Mouse (Mus musculus): Measurements from ENCODE around the gene Tnfrsf4. TPM values are rescaled to one million over a fixed set of nuclear protein-coding genes. Genes with fewer than 3 reads are reported as not detected.

Gene Tnfrsf4
- 0.21 and 0.34 TPM in 2 replicates for polyA plus RNA-seq (2014; fragmentation: Nextera tagmentation; extraction: Ambion mirVana)

DNA sequence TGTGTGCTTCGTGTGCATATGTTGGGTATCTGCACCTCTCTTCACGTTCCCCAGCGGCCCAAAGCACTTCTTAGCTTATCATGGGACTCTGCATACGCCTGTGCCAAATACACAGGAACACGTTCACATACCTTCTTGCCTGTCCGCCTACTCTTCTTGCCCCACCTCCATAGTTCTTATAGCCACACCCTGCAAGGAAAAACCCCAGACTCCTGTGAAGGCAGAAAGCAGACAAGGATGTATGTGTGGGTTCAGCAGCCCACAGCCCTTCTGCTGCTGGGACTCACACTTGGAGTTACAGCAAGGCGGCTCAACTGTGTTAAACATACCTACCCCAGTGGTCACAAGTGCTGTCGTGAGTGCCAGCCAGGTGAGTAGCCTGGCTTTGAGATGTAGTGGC is at the start of gene Tnfrsf4:
Gene Tnfrsf4 (plus strand): TSS at position 207 of the 400 bp plus-strand sequence.
- H3K4me3 ChIP-seq (ENCODE audit: low read depth, low read length): no peak within 1 kb of the TSS
- no peak within 1 kb of the TSS for H3K27ac ChIP-seq (replicated peaks; ENCODE audit: low read depth, low read length)
- 88% methylated on average over 8 of the region's 8 CpGs for WGBS
- no peaks in the 10 kb centered on the region for H3K4me1 ChIP-seq (ENCODE audit: control insufficient read depth, insufficient read depth, low read length)
- H3K27me3 ChIP-seq (ENCODE audit: control insufficient read depth, insufficient read depth, low read length): no peaks in the 10 kb centered on the region
- ATAC-seq (replicated peaks; ENCODE audit: insufficient number of reproducible peaks, low FRiP score, low TSS enrichment, low read depth): no peak
- H3K36me3 ChIP-seq (replicated peaks; ENCODE audit: control insufficient read depth, insufficient read depth, low read depth, low read length): peaks cover 6% of the 10 kb centered on the region
- no peak within 1 kb of the TSS for H3K4me2 ChIP-seq (ENCODE audit: low read depth, low read length)
- no peak within 1 kb of the TSS for H3K9ac ChIP-seq (replicated peaks; ENCODE audit: low read length)
- no peak for DNase-seq (ENCODE audit: low spot score)
- no peaks in the 10 kb centered on the region for H3K9me3 ChIP-seq (replicated peaks; ENCODE audit: control insufficient read depth, low read length)

DNA sequence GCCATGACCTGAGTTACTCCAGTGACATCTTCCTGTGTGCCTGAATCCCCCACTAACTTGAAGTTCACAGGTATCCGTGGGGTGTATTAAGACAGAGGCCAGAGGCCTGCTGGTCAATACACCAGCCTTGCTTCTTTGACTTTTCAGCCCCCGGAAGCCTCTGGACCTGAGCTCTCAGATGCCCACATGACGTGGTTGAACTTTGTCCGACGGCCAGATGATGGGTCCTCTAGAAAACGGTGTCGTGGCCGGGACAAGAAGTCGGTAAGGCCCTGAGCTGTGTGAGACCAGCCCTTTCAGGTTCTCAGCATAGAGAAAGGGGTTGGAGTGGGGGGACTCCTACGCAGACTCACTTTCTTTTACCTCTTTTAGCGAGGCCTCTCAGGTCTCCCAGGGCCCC is 49.2 kb upstream of the Tnfrsf4 start:
- Histone ChIP-seq H3K27me3 (ENCODE audit: control insufficient read depth, insufficient read depth, low read length) (no peaks in the 10 kb centered on the region), H3K4me2 (ENCODE audit: low read depth, low read length) (no peak overlapping the region), H3K4me3 (ENCODE audit: low read depth, low read length) (no peak overlapping the region), H3K4me1 (ENCODE audit: control insufficient read depth, insufficient read depth, low read length) (no peaks in the 10 kb centered on the region), H3K9me3 (replicated peaks; ENCODE audit: control insufficient read depth, low read length) (no peaks in the 10 kb centered on the region), H3K27ac (replicated peaks; ENCODE audit: low read depth, low read length) (no peak overlapping the region), H3K9ac (replicated peaks; ENCODE audit: low read length) (no peak overlapping the region), H3K36me3 (replicated peaks; ENCODE audit: control insufficient read depth, insufficient read depth, low read depth, low read length) (peaks cover 3% of the 10 kb centered on the region; the same call in 1 of the 2 replicates)
- ATAC-seq (replicated peaks; ENCODE audit: insufficient number of reproducible peaks, low FRiP score, low TSS enrichment, low read depth) (no peak), DNase-seq (ENCODE audit: low spot score) (no peak)
- WGBS: 89% methylated on average over 11 of the region's 11 CpGs

- Histone ChIP-seq H3K4me1 (ENCODE audit: control insufficient read depth, insufficient read depth, low read length) (no peaks in the 10 kb centered on the region), H3K4me2 (ENCODE audit: low read depth, low read length) (no peak overlapping the region), H3K4me3 (ENCODE audit: low read depth, low read length) (no peak overlapping the region), H3K9ac (replicated peaks; ENCODE audit: low read length) (no peak overlapping the region), H3K27ac (replicated peaks; ENCODE audit: low read depth, low read length) (no peak overlapping the region), H3K36me3 (replicated peaks; ENCODE audit: control insufficient read depth, insufficient read depth, low read depth, low read length) (no peaks in the 10 kb centered on the region; the same call in 1 of the 2 replicates), H3K9me3 (replicated peaks; ENCODE audit: control insufficient read depth, low read length) (no peaks in the 10 kb centered on the region), H3K27me3 (ENCODE audit: control insufficient read depth, insufficient read depth, low read length) (no peaks in the 10 kb centered on the region)
- ATAC-seq (replicated peaks; ENCODE audit: insufficient number of reproducible peaks, low FRiP score, low TSS enrichment, low read depth): no peak
- DNase-seq (ENCODE audit: low spot score): no peak
- 84% methylated on average over 13 of the region's 13 CpGs for WGBS
Measured at GRCm38 (mm10) chr4:155969043-155969653, 44.5 kb upstream of the Tnfrsf4 start.

DNA sequence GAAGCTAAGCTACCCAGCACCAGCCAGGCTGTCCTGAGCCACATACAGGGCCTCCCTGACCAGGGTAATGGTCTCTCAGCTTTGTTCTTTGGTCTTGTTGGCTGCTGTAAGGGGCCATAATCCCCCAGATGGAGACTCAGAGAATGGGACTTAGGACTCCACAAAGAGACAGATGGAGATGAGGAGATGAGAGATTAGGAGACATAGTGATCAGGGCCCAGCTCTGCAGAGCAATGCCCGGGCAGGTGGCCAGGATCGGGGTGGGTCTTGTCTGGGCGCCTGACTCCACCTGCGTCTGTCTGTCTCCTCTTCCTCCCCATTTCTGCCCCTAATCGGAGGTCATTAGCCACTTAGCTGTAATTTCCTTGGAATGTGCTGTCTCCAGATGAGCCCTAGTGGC is 43.4 kb upstream of the Tnfrsf4 start:
- Histone ChIP-seq H3K4me1 (ENCODE audit: control insufficient read depth, insufficient read depth, low read length) (no peaks in the 10 kb centered on the region), H3K27me3 (ENCODE audit: control insufficient read depth, insufficient read depth, low read length) (no peaks in the 10 kb centered on the region), H3K9ac (replicated peaks; ENCODE audit: low read length) (no peak overlapping the region), H3K9me3 (replicated peaks; ENCODE audit: control insufficient read depth, low read length) (no peaks in the 10 kb centered on the region), H3K36me3 (replicated peaks; ENCODE audit: control insufficient read depth, insufficient read depth, low read depth, low read length) (no peaks in the 10 kb centered on the region; the same call in 1 of the 2 replicates), H3K4me3 (ENCODE audit: low read depth, low read length) (no peak overlapping the region), H3K4me2 (ENCODE audit: low read depth, low read length) (no peak overlapping the region), H3K27ac (replicated peaks; ENCODE audit: low read depth, low read length) (no peak overlapping the region)
- WGBS: 68% methylated on average over 5 of the region's 5 CpGs
- no peak for ATAC-seq (replicated peaks; ENCODE audit: insufficient number of reproducible peaks, low FRiP score, low TSS enrichment, low read depth)
- DNase-seq (ENCODE audit: low spot score): no peak

GRCm38 (mm10) chr4:155972651-155973050 is 41.0 kb upstream of the Tnfrsf4 start:
- 43% methylated on average over 6 of the region's 6 CpGs for WGBS
- no peaks in the 10 kb centered on the region for H3K9me3 ChIP-seq (replicated peaks; ENCODE audit: control insufficient read depth, low read length)
- no peak overlapping the region for H3K4me2 ChIP-seq (ENCODE audit: low read depth, low read length)
- H3K27ac ChIP-seq (replicated peaks; ENCODE audit: low read depth, low read length): no peak overlapping the region
- no peak overlapping the region for H3K9ac ChIP-seq (replicated peaks; ENCODE audit: low read length)
- H3K27me3 ChIP-seq (ENCODE audit: control insufficient read depth, insufficient read depth, low read length): no peaks in the 10 kb centered on the region
- H3K4me3 ChIP-seq (ENCODE audit: low read depth, low read length): no peak overlapping the region
- H3K4me1 ChIP-seq (ENCODE audit: control insufficient read depth, insufficient read depth, low read length): no peaks in the 10 kb centered on the region
- ATAC-seq (replicated peaks; ENCODE audit: insufficient number of reproducible peaks, low FRiP score, low TSS enrichment, low read depth) (no peak), DNase-seq (ENCODE audit: low spot score) (no peak)
- no peaks in the 10 kb centered on the region for H3K36me3 ChIP-seq (replicated peaks; ENCODE audit: control insufficient read depth, insufficient read depth, low read depth, low read length)

GRCm38 (mm10) chr4:155973239-155973638 is 40.4 kb upstream of the Tnfrsf4 start:
- Histone ChIP-seq H3K4me3 (ENCODE audit: low read depth, low read length) (no peak overlapping the region), H3K9ac (replicated peaks; ENCODE audit: low read length) (no peak overlapping the region), H3K27ac (replicated peaks; ENCODE audit: low read depth, low read length) (no peak overlapping the region), H3K4me1 (ENCODE audit: control insufficient read depth, insufficient read depth, low read length) (no peaks in the 10 kb centered on the region), H3K9me3 (replicated peaks; ENCODE audit: control insufficient read depth, low read length) (no peaks in the 10 kb centered on the region), H3K36me3 (replicated peaks; ENCODE audit: control insufficient read depth, insufficient read depth, low read depth, low read length) (no peaks in the 10 kb centered on the region), H3K4me2 (ENCODE audit: low read depth, low read length) (no peak overlapping the region), H3K27me3 (ENCODE audit: control insufficient read depth, insufficient read depth, low read length) (no peaks in the 10 kb centered on the region)
- no peak for DNase-seq (ENCODE audit: low spot score)
- ATAC-seq (replicated peaks; ENCODE audit: insufficient number of reproducible peaks, low FRiP score, low TSS enrichment, low read depth): no peak
- 79% methylated on average over 2 of the region's 2 CpGs for WGBS

GRCm38 (mm10) chr4:155981436-155982082 is 32.1 kb upstream of the Tnfrsf4 start:
- 76% methylated on average over 11 of the region's 12 CpGs for WGBS

GRCm38 (mm10) chr4:155983788-155984187 is 29.9 kb upstream of the Tnfrsf4 start:
- H3K27me3 ChIP-seq (ENCODE audit: control insufficient read depth, insufficient read depth, low read length): no peaks in the 10 kb centered on the region
- no peak overlapping the region for H3K9ac ChIP-seq (replicated peaks; ENCODE audit: low read length)
- H3K4me2 ChIP-seq (ENCODE audit: low read depth, low read length): no peak overlapping the region
- H3K4me1 ChIP-seq (ENCODE audit: control insufficient read depth, insufficient read depth, low read length): no peaks in the 10 kb centered on the region
- H3K4me3 ChIP-seq (ENCODE audit: low read depth, low read length): no peak overlapping the region
- H3K9me3 ChIP-seq (replicated peaks; ENCODE audit: control insufficient read depth, low read length): no peaks in the 10 kb centered on the region
- DNase-seq (ENCODE audit: low spot score) (no peak), ATAC-seq (replicated peaks; ENCODE audit: insufficient number of reproducible peaks, low FRiP score, low TSS enrichment, low read depth) (no peak)
- no peak overlapping the region for H3K27ac ChIP-seq (replicated peaks; ENCODE audit: low read depth, low read length)
- 18% methylated on average over 2 of the region's 2 CpGs for WGBS
- no peaks in the 10 kb centered on the region for H3K36me3 ChIP-seq (replicated peaks; ENCODE audit: control insufficient read depth, insufficient read depth, low read depth, low read length)

More at GRCm38 (mm10) chr4:155981436-155982082, 32.1 kb upstream of the Tnfrsf4 start:
- no peak overlapping the region for H3K4me3 ChIP-seq (ENCODE audit: low read depth, low read length)
- H3K9me3 ChIP-seq (replicated peaks; ENCODE audit: control insufficient read depth, low read length): no peaks in the 10 kb centered on the region
- no peak for DNase-seq (ENCODE audit: low spot score)
- H3K9ac ChIP-seq (replicated peaks; ENCODE audit: low read length): no peak overlapping the region
- no peak overlapping the region for H3K4me2 ChIP-seq (ENCODE audit: low read depth, low read length)
- H3K36me3 ChIP-seq (replicated peaks; ENCODE audit: control insufficient read depth, insufficient read depth, low read depth, low read length): no peaks in the 10 kb centered on the region
- H3K27me3 ChIP-seq (ENCODE audit: control insufficient read depth, insufficient read depth, low read length): no peaks in the 10 kb centered on the region
- no peak for ATAC-seq (replicated peaks; ENCODE audit: insufficient number of reproducible peaks, low FRiP score, low TSS enrichment, low read depth)
- no peaks in the 10 kb centered on the region for H3K4me1 ChIP-seq (ENCODE audit: control insufficient read depth, insufficient read depth, low read length)
- H3K27ac ChIP-seq (replicated peaks; ENCODE audit: low read depth, low read length): no peak overlapping the region

All from embryonic facial prominence, embryonic 11.5 days (tissue).